Mouse (Mus musculus) G1E-ER4 (cell line): ENCODE measurements around the gene Krtap24-1. TPM values are rescaled to one million over a fixed set of nuclear protein-coding genes. Genes with fewer than 3 reads are reported as not detected.

Source experiments
- GATA1 ChIP-seq: IDR thresholded peaks from one replicate; pipeline ENCODE4 v1.8.0; 2012; ENCODE audit warnings: low read length, inconsistent platforms
- polyA plus RNA-seq: library from polyadenylated mRNA; stranded (reverse); fragments of >175 nt; gene quantifications from 2 replicates; pipeline ENCODE4 v1.2.3, GENCODE M21; 2012

Gene Krtap24-1
- polyA plus RNA-seq, 1 experiment, result not detected

- no peak for TF ChIP-seq GATA1
These were observed 36.0 kb downstream of the Krtap24-1 start for GRCm38 (mm10) chr16:88575885-88576679.

- no peak for TF ChIP-seq GATA1
These were observed 39.1 kb downstream of the Krtap24-1 start for GRCm38 (mm10) chr16:88572904-88573404.

- TF ChIP-seq GATA1, result no peak
These were observed 41.9 kb downstream of the Krtap24-1 start for GRCm38 (mm10) chr16:88570136-88570535.

GRCm38 (mm10) chr16:88569732-88570131, 42.3 kb downstream of the Krtap24-1 start:
- no peak for TF ChIP-seq GATA1

GRCm38 (mm10) chr16:88569096-88569495, 43.0 kb downstream of the Krtap24-1 start:
- TF ChIP-seq GATA1, result no peak

GRCm38 (mm10) chr16:88563045-88563913, 48.8 kb downstream of the Krtap24-1 start, which contains the start of gene Cldn8:
Gene Cldn8 (minus strand): TSS chr16:88563183.
- TF ChIP-seq GATA1, result no peak

GRCm38 (mm10) chr16:88561617-88562164, 50.4 kb downstream of the Krtap24-1 start:
- TF ChIP-seq GATA1, result no peak

Other genes with a start within 250 kb of the Krtap24-1 start
- gene Cldn17, start 105.3 kb downstream of the Krtap24-1 start, polyA plus RNA-seq, result not detected in 2 replicates
- not detected in 2 replicates for gene Cldn8, start 49.1 kb downstream of the Krtap24-1 start, polyA plus RNA-seq
- not detected in 2 replicates for gene 2310079G19Rik, start 15.4 kb upstream of the Krtap24-1 start, polyA plus RNA-seq
- gene Krtap26-1, start 35.5 kb upstream of the Krtap24-1 start, polyA plus RNA-seq, result not detected in 2 replicates
- gene Krtap27-1, start 59.4 kb upstream of the Krtap24-1 start, polyA plus RNA-seq, result not detected in 2 replicates
- not detected in 2 replicates for gene 2310061N02Rik, start 95.7 kb upstream of the Krtap24-1 start, polyA plus RNA-seq
- gene Krtap13-1, start 116.6 kb upstream of the Krtap24-1 start, polyA plus RNA-seq, result not detected in 2 replicates
- not detected in 2 replicates for gene Krtap13, start 139.4 kb upstream of the Krtap24-1 start, polyA plus RNA-seq
- gene 2310034C09Rik, start 146.6 kb upstream of the Krtap24-1 start, polyA plus RNA-seq, result not detected in 2 replicates
- gene 2310057N15Rik, start 161.9 kb upstream of the Krtap24-1 start, polyA plus RNA-seq, result not detected in 2 replicates
- not detected in 2 replicates for gene Gm5965, start 165.6 kb upstream of the Krtap24-1 start, polyA plus RNA-seq
- gene Gm20741, start 199.9 kb upstream of the Krtap24-1 start, polyA plus RNA-seq, result not detected in 2 replicates
- gene Krtap15, start 207.9 kb upstream of the Krtap24-1 start, polyA plus RNA-seq, result not detected in 2 replicates
- not detected in 2 replicates for gene Krtap14, start 213.9 kb upstream of the Krtap24-1 start, polyA plus RNA-seq